Mouse (Mus musculus) cerebellum, adult 2 months (tissue): ENCODE measurements around the gene Rpl21. TPM values are rescaled to one million over a fixed set of nuclear protein-coding genes. Genes with fewer than 3 reads are reported as not detected.
"Not testable (repeated sequence)": the region's sequence is repeated elsewhere in the genome, so short reads cannot be mapped to it uniquely, and the experiment has no call there.

Source experiments
- DNase-seq, 2 experiments: peaks; one replicate each; pipeline ENCODE4 v3.0.0; 2021
- H3K27ac ChIP-seq: fragments of 200-500 bp; 2 replicates; pipeline ENCODE4 v1.5.1; 2012; ENCODE audit warnings: low read length, control low read depth, inconsistent platforms; ENCODE audit not compliant: insufficient read depth
- H3K27me3 ChIP-seq: fragments of 200-500 bp; 2 replicates; pipeline ENCODE4 v1.6.1; 2012; ENCODE audit warnings: inconsistent platforms, mild to moderate bottlenecking, low read length, moderate library complexity; ENCODE audit not compliant: control insufficient read depth, insufficient read depth
- H3K4me1 ChIP-seq: fragments of 200-500 bp; 2 replicates; pipeline ENCODE4 v1.6.1; 2011; ENCODE audit warnings: low read length; ENCODE audit not compliant: control insufficient read depth, insufficient read depth
- H3K4me3 ChIP-seq: fragments of 200-500 bp; replicated peaks from 2 replicates; pipeline ENCODE3; 2011; ENCODE audit warnings: mild to moderate bottlenecking, low read depth, low read length, control low read depth; ENCODE audit not compliant: insufficient read depth
- CTCF ChIP-seq: fragments of 200-500 bp; IDR thresholded peaks from 2 replicates; pipeline ENCODE4 v1.5.1; 2011; ENCODE audit warnings: low read depth, mild to moderate bottlenecking, control low read depth, low read length, moderate library complexity, borderline replicate concordance; ENCODE audit not compliant: insufficient read depth
- POLR2A ChIP-seq: fragments of 200-500 bp; IDR thresholded peaks from 2 replicates; pipeline ENCODE4 v1.6.1; 2011; ENCODE audit warnings: low read length, control low read depth, borderline replicate concordance; ENCODE audit not compliant: insufficient read depth
- WGBS: fragments of 180-500 bp; shearing (Covaris S2); methylation state at CpG from one replicate; pipeline ENCODE4 v1.1.7; 2018; 5-methylcytosine and 5-hydroxymethylcytosine counted together
- polyA plus RNA-seq: library from polyadenylated mRNA; depleted of rRNA; stranded (reverse); fragments of >200 nt; gene quantifications from 2 replicates; pipeline ENCODE4 v1.2.3, GENCODE M21; 2012

Gene Rpl21
- polyA plus RNA-seq, 1 experiment: 342 TPM

DNA sequence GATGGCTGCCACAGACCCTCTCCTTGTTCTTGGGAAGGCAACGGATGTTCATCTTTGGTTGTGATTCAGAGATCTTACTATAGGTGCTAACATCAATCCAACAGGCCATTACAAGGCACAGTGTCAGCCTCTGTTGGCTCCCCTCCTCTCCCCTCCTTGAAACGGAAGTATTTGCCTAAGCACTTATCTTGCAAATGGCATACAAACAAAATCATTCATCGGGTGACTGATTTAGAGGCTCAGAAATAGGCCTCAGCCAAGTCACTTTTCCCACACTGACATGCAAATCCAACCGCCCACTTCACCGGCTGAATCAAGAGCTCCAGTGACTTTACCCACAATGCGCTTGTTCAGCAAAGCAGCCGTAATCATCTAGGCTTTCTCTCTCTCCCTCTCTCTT lies 28.9 kb downstream of the Rpl21 start:
- no peak for DNase-seq
- TF ChIP-seq CTCF (no peak), POLR2A (no peak)
- H3K4me3 ChIP-seq: no peak overlapping the region
- no peaks in the 10 kb centered on the region for H3K4me1 ChIP-seq
- no peaks in the 10 kb centered on the region for H3K27me3 ChIP-seq
- H3K27ac ChIP-seq: no peak overlapping the region
- WGBS: 51% methylated on average over 7 of the region's 7 CpGs

- DNase-seq: no peak
- Histone ChIP-seq H3K27me3 (no peaks in the 10 kb centered on the region), H3K4me1 (no peaks in the 10 kb centered on the region), H3K4me3 (no peak overlapping the region), H3K27ac (no peak overlapping the region)
- WGBS: 82% methylated on average over 4 of the region's 4 CpGs
- TF ChIP-seq POLR2A (no peak), CTCF (no peak)
Measured at GRCm38 (mm10) chr5:146865511-146865910, 32.8 kb downstream of the Rpl21 start.

DNA sequence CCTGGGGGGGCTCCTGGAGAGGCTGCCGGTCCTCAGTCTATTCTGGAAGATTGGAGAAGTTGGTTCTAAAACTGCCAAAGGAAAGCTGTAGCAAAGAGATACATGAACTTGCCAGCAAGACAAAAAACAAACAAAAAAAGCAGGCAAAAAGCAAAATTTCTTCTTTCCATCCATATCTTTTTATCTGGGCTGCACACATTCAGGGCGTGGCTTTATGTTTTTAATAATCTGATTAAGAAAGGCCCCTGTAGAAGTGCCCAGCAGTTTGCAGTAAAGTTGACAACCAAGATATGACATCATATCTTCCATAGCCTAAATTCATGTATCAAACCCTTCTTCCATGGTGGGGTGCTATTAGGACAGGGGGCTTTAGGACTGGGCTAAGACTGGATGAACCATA lies 33.6 kb downstream of the Rpl21 start:
- WGBS: 88% methylated on average over 2 of the region's 2 CpGs

GRCm38 (mm10) chr5:146867246-146867945 lies 34.7 kb downstream of the Rpl21 start:
- no peak overlapping the region for H3K4me3 ChIP-seq

More for the DNA sequence above, 33.6 kb downstream of the Rpl21 start:
- no peaks in the 10 kb centered on the region for H3K4me1 ChIP-seq
- H3K4me3 ChIP-seq: no peak overlapping the region
- DNase-seq: no peak
- TF ChIP-seq CTCF (no peak), POLR2A (no peak)
- no peak overlapping the region for H3K27ac ChIP-seq
- H3K27me3 ChIP-seq: no peaks in the 10 kb centered on the region

DNA sequence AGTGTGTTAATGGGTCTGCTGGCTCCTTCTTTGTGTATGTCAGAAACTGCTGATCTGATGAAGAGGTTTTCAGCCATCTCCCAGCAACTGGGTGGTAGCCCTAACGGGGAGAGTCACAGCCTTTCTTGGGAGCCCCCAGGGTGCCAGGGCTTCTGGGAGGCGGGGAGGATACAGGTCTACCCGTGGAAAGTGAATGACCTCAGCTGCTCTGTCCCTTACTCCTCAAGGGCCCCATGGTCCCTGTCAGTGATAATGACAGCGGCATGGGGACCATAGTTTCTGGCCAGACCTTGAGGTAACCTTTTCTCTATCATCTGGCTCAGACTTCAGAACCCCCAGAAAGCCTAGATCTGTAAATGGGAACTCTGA lies 35.2 kb downstream of the Rpl21 start:
- WGBS: 15% methylated on average over 4 of the region's 4 CpGs
- Histone ChIP-seq H3K4me1 (no peaks in the 10 kb centered on the region), H3K27me3 (no peaks in the 10 kb centered on the region), H3K4me3 (no peak overlapping the region), H3K27ac (no peak overlapping the region)
- TF ChIP-seq POLR2A: no peak
- no peak for DNase-seq

More at GRCm38 (mm10) chr5:146867246-146867945, 34.7 kb downstream of the Rpl21 start:
- Histone ChIP-seq H3K27ac (no peak overlapping the region), H3K4me1 (no peaks in the 10 kb centered on the region), H3K27me3 (no peaks in the 10 kb centered on the region)
- TF ChIP-seq CTCF: no peak
- no peak for TF ChIP-seq POLR2A
- peak; percentile 25 to 49 for DNase-seq
- WGBS: 5% methylated on average over 19 of the region's 19 CpGs

DNA sequence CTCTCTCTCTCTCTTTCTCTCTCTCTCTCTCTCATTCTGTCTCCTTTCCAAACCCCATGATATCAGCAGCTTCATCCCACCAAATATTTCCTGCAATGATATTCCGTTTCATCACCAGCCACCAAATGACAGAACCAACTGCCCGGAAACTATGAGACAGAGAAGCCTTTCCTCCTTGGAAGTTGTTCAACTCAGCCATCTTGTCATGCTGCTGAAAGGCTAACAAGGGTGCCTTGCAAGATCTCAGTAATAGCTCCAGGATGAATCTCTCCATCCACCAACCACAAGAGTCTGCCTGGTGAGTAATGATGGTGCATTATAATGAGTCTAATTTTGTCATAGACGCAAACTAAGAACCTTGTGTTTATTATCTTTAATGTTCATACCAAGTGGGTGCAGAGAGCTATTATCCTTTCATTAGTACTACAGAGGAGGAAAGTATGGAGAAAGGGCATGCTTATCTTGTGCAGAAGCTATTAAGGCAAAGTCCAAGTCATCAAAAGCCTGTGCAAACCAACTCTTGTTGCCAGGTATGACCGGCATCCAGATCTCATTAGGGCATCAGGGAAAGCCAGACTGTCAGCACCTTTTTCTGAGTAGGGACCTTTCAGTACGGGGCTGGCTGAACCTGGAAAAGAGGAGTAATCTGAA lies 40.4 kb downstream of the Rpl21 start:
- Histone ChIP-seq H3K4me3 (no peak overlapping the region), H3K4me1 (no peaks in the 10 kb centered on the region), H3K27me3 (no peaks in the 10 kb centered on the region), H3K27ac (no peak overlapping the region)
- TF ChIP-seq CTCF (no peak), POLR2A (no peak)
- WGBS: 84% methylated on average over 5 of the region's 5 CpGs
- no peak for DNase-seq

DNA sequence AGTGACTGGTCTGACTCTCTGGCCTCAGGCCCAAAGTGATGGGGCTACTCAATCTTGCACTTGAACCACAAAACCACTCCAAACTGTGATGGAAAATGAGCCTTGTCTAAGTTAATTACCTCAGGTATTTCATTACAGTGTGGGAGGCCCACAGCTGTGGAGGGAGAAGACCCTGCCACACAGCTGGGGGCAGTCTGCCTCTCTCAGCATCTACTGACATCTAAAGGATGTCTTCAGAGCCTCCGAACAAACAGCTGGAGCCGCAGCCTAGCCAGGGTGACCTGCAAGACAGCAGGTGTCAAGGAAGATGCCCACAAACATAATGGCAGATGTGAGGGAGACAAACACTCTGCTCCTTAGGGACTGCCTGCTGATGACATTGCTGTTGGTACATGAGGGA lies 43.3 kb downstream of the Rpl21 start:
- Histone ChIP-seq H3K4me3 (no peak overlapping the region), H3K4me1 (no peaks in the 10 kb centered on the region), H3K27me3 (no peaks in the 10 kb centered on the region), H3K27ac (no peak overlapping the region)
- no peak for DNase-seq
- WGBS: 80% methylated on average over 2 of the region's 2 CpGs
- no peak for TF ChIP-seq CTCF
- no peak for TF ChIP-seq POLR2A

DNA sequence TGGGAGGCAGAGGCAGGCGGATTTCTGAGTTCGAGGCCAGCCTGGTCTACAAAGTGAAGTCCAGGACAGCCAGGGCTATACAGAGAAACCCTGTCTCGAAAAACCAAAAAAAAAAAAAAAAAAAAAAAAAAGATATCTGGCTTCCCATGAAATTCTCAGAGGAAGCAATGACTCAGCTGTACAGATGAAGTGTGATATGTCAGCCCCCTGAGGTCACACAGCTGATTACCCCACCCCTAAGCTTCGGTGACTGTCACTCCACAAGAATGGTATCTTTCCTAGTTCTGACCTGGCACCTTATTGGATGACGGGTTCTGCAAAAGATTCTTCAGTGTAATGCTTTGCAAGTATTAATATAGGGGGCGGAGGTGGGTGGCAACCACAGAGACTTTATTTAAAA lies 45.2 kb downstream of the Rpl21 start:
- not testable (repeated sequence) for H3K4me1 ChIP-seq, H3K27ac ChIP-seq, H3K27me3 ChIP-seq, DNase-seq, H3K4me3 ChIP-seq
- WGBS: 70% methylated on average over 5 of the region's 6 CpGs

DNA sequence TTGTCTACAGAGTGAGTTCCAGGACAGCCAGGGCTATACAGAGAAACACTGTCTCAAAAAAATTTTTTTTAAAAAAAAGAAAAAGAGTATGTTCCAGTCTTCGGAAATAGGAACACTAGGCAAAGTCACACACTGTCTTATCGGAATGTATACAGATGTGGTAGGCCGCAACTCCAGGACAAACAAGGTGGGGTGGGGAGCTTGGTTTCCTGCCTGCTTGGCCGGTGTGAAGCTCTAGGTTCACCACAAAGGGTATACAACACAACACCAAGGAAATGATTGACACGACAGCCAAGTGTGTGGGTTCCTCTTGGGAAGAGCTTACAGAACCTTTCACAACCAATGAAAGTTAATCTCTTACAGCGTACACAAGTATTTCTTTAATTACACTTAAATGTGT lies 49.6 kb downstream of the Rpl21 start:
- DNase-seq: no peak
- 88% methylated on average over 6 of the region's 6 CpGs for WGBS
- H3K27me3 ChIP-seq: no peaks in the 10 kb centered on the region
- H3K4me1 ChIP-seq: no peaks in the 10 kb centered on the region
- no peak overlapping the region for H3K27ac ChIP-seq
- TF ChIP-seq CTCF: no peak
- no peak overlapping the region for H3K4me3 ChIP-seq
